Mouse (Mus musculus) testis, adult 2 months (tissue): ENCODE data around the gene Med9.

Experiments
- CTCF ChIP-seq: fragments of 200-500 bp; IDR thresholded peaks from 2 replicates; pipeline ENCODE4 v1.5.1; 2012; ENCODE audit warnings: low read depth, mild to moderate bottlenecking, inconsistent platforms, low read length, moderate library complexity; ENCODE audit not compliant: control insufficient read depth, insufficient read depth, insufficient replicate concordance
- POLR2A ChIP-seq: fragments of 200-500 bp; IDR thresholded peaks from 2 replicates; pipeline ENCODE4 v1.6.1; 2012; ENCODE audit warnings: low read depth, mild to moderate bottlenecking, inconsistent platforms, low read length, moderate library complexity; ENCODE audit not compliant: control insufficient read depth

- TF ChIP-seq POLR2A, result no peak
- no peak for TF ChIP-seq CTCF
Observed at GRCm38 (mm10) chr11:59966102-59966483, 18.1 kb downstream of the Med9 start.
